Mouse (Mus musculus) layer of hippocampus, postnatal 14 days (tissue): ENCODE measurements around the gene Ikbip. TPM values are rescaled to one million over a fixed set of nuclear protein-coding genes. Genes with fewer than 3 reads are reported as not detected.

Experiments used
- total RNA-seq, 2 experiments: library from RNA; stranded (reverse); gene quantifications; 2 replicates each; pipeline ENCODE4 v1.2.3; 2021

The Ikbip gene
- total RNA-seq, 2 experiments from 2014 or later = 14.7 to 14.9 TPM

Other genes with a start within 250 kb of the Ikbip start
- gene Apaf1, start 170 bp upstream of the Ikbip start, total RNA-seq = 10 to 100 TPM; 12.5 to 13.4 TPM
- gene Slc25a3, start 41.1 kb downstream of the Ikbip start, total RNA-seq = 100 to 1,000 TPM; 567 to 579 TPM
- 10 to 100 TPM; 29.6 to 38.5 TPM for gene Tmpo, start 98.4 kb downstream of the Ikbip start, total RNA-seq